Mouse (Mus musculus): ENCODE data around the gene Slc16a6.

GRCm38 (mm10) chr11:109468133-109468532 lies 5.3 kb downstream of the Slc16a6 start:
- TF ChIP-seq ZKSCAN1 (IDR thresholded peaks at IDR 0.05; ENCODE audit: borderline replicate concordance, low read depth, low read length), result no peak
- TF ChIP-seq CTCF (conservative IDR thresholded peaks at IDR 0.05 in 1 of 2, IDR thresholded peaks at IDR 0.05 in 1 of 2; ENCODE audit: low read depth in 2 of 2, low read length in 2 of 2), result no peak
- no peak for TF ChIP-seq POLR2A (IDR thresholded peaks at IDR 0.05; ENCODE audit: low read depth, low read length)
- no peak for TF ChIP-seq RAD21 (IDR thresholded peaks at IDR 0.05; ENCODE audit: low read depth, low read length)
- no peak for TF ChIP-seq MAZ (IDR thresholded peaks at IDR 0.05; ENCODE audit: low read depth, low read length)
- no peak for TF ChIP-seq GABPA (IDR thresholded peaks at IDR 0.05; ENCODE audit: insufficient replicate concordance, low read depth, low read length)
- no peak for TF ChIP-seq MEF2A (IDR thresholded peaks at IDR 0.05; ENCODE audit: borderline replicate concordance, low read depth, low read length)
- TF ChIP-seq EP300 (IDR thresholded peaks at IDR 0.05; ENCODE audit: low read length), result no peak
